ENCODE assay signal across 8 mouse cellular contexts in genomic region chr16:97763061-97763989, GRCm38 (mm10). TPM values are rescaled to one million over a fixed set of nuclear protein-coding genes. Genes with fewer than 3 reads are reported as not detected.
DNase-seq lines count a peak whose midpoint lies in the region; ATAC-seq and TF ChIP-seq lines count a peak whose summit lies in the region.

Ripk4 (minus strand) TSS chr16:97763787.

- peak within 1 kb of the TSS; percentile 64 for H3K4me2 ChIP-seq in intestine, embryonic 14.5 days (ENCODE audit: low read length)
- H3K4me2 ChIP-seq in liver, embryonic 14.5 days (ENCODE audit: low read depth), result peak within 1 kb of the TSS; percentile 25
- peak within 1 kb of the TSS; percentile 70 for H3K4me2 ChIP-seq in neural tube, embryonic 13.5 days

- H3K9ac ChIP-seq in intestine, embryonic 14.5 days (ENCODE audit: low read length), result peak within 1 kb of the TSS; percentile 51
- no peak within 1 kb of the TSS for H3K9ac ChIP-seq in liver, embryonic 14.5 days (replicated peaks)
- peak within 1 kb of the TSS; percentile 47 for H3K9ac ChIP-seq in neural tube, embryonic 13.5 days

- TF ChIP-seq EP300 in liver, embryonic 14.5 days (IDR thresholded peaks at IDR 0.05; ENCODE audit: low read depth), result no peak

- H3K9me3 ChIP-seq in megakaryocyte, embryonic 14.5 days, result no peaks in the 10 kb centered on the region; the same call in 1 of the 2 replicates
- no peaks in the 10 kb centered on the region for H3K9me3 ChIP-seq in forebrain, embryonic 10.5 days
- no peaks in the 10 kb centered on the region for H3K9me3 ChIP-seq in intestine, embryonic 14.5 days (ENCODE audit: control insufficient read depth, low read length)
- no peaks in the 10 kb centered on the region for H3K9me3 ChIP-seq in liver, embryonic 14.5 days (ENCODE audit: control insufficient read depth, low read length)
- no peaks in the 10 kb centered on the region for H3K9me3 ChIP-seq in neural tube, embryonic 13.5 days

- peaks cover 14% of the 10 kb centered on the region for H3K4me1 ChIP-seq in megakaryocyte, embryonic 14.5 days
- H3K4me1 ChIP-seq in forebrain, embryonic 10.5 days, result peaks cover 35% of the 10 kb centered on the region
- peaks cover 11% of the 10 kb centered on the region for H3K4me1 ChIP-seq in intestine, embryonic 14.5 days (replicated peaks; ENCODE audit: control insufficient read depth, insufficient read depth, low read length)
- peaks cover 0 to 8% of the 10 kb centered on the region in 2 experiments; a peak in 3 of 4 replicates for H3K4me1 ChIP-seq in liver, embryonic 14.5 days (replicated peaks; ENCODE audit: control insufficient read depth in 2 of 2, insufficient read depth in 2 of 2, low read length in 1 of 2)
- H3K4me1 ChIP-seq in neural tube, embryonic 13.5 days (replicated peaks), result peaks cover 13% of the 10 kb centered on the region

- H3K27ac ChIP-seq in forebrain, embryonic 10.5 days, result no peak within 1 kb of the TSS; the same call in 1 of the 2 replicates
- H3K27ac ChIP-seq in intestine, embryonic 14.5 days (ENCODE audit: low read depth), result no peak within 1 kb of the TSS
- no peak within 1 kb of the TSS for H3K27ac ChIP-seq in liver, embryonic 14.5 days
- H3K27ac ChIP-seq in neural tube, embryonic 13.5 days (replicated peaks), result no peak within 1 kb of the TSS

- peak within 1 kb of the TSS; percentile 88 for H3K4me3 ChIP-seq in megakaryocyte, embryonic 14.5 days (replicated peaks)
- peak within 1 kb of the TSS; percentile 56 for H3K4me3 ChIP-seq in forebrain, embryonic 10.5 days
- peak within 1 kb of the TSS; percentile 48 for H3K4me3 ChIP-seq in intestine, embryonic 14.5 days (ENCODE audit: low read depth, low read length)
- peak within 1 kb of the TSS; percentile 49 for H3K4me3 ChIP-seq in liver, embryonic 14.5 days (ENCODE audit: insufficient read depth in 1 of 2, low read depth in 2 of 2, low read length in 2 of 2)
- peak within 1 kb of the TSS; percentile 43 for H3K4me3 ChIP-seq in neural tube, embryonic 13.5 days

- DNase-seq in forebrain, embryonic 10.5 days (ENCODE audit: extremely low spot score, low spot score), result peak; percentile 53
- peak; percentile 90 for DNase-seq in intestine, embryonic 14.5 days (ENCODE audit: low spot score)
- no peak for DNase-seq in liver, embryonic 14.5 days (ENCODE audit: low read depth in 3 of 3, low spot score in 3 of 3)
- peak; percentile 60 to 67 for DNase-seq in urinary bladder, postnatal 4 days (ENCODE audit: low spot score in 2 of 2)
- DNase-seq in gastrocnemius, postnatal 14 days, result no peak

- WGBS in forebrain, embryonic 10.5 days, result under 1% methylated on average over 88 of the region's 88 CpGs
- WGBS in intestine, embryonic 14.5 days, result under 1% methylated on average over 88 of the region's 88 CpGs
- WGBS in liver, embryonic 14.5 days (ENCODE audit: insufficient replicate concordance), result 2% methylated on average over 88 of the region's 88 CpGs
- under 1% methylated on average over 88 of the region's 88 CpGs for WGBS in neural tube, embryonic 13.5 days

- no peak for TF ChIP-seq CTCF in liver, embryonic 14.5 days (IDR thresholded peaks at IDR 0.05; ENCODE audit: low read depth)

- H3K36me3 ChIP-seq in megakaryocyte, embryonic 14.5 days (replicated peaks; ENCODE audit: low read length), result no peaks in the 10 kb centered on the region
- no peaks in the 10 kb centered on the region for H3K36me3 ChIP-seq in forebrain, embryonic 10.5 days (replicated peaks)
- H3K36me3 ChIP-seq in intestine, embryonic 14.5 days (ENCODE audit: control insufficient read depth, insufficient read depth, low read length), result no peaks in the 10 kb centered on the region
- no peaks in the 10 kb centered on the region for H3K36me3 ChIP-seq in liver, embryonic 14.5 days (replicated peaks; ENCODE audit: control insufficient read depth, insufficient read depth, low read depth)
- no peaks in the 10 kb centered on the region for H3K36me3 ChIP-seq in neural tube, embryonic 13.5 days

- intact Hi-C loops in gastrocnemius, postnatal 14 days (cut with DNase I; ENCODE audit: low total_unique reads), result no loop called here

- peaks cover 89% of the 10 kb centered on the region for H3K27me3 ChIP-seq in megakaryocyte, embryonic 14.5 days (replicated peaks)
- H3K27me3 ChIP-seq in forebrain, embryonic 10.5 days (ENCODE audit: poor library complexity, severe bottlenecking), result peaks cover 76% of the 10 kb centered on the region
- peaks cover 45% of the 10 kb centered on the region for H3K27me3 ChIP-seq in intestine, embryonic 14.5 days (replicated peaks; ENCODE audit: control insufficient read depth, insufficient read depth, low read length)
- H3K27me3 ChIP-seq in liver, embryonic 14.5 days (ENCODE audit: control insufficient read depth, insufficient read depth, low read length), result peaks cover 40% of the 10 kb centered on the region
- peaks cover 73% of the 10 kb centered on the region for H3K27me3 ChIP-seq in neural tube, embryonic 13.5 days

- ATAC-seq in megakaryocyte, adult 5-6 weeks (ENCODE audit: poor library complexity, severe bottlenecking), result no peak
- peak; percentile 93 for ATAC-seq in intestine, embryonic 14.5 days (replicated peaks; ENCODE audit: low FRiP score, low TSS enrichment, low read depth)
- peak; percentile 75 for ATAC-seq in liver, embryonic 14.5 days (ENCODE audit: insufficient read depth)
- peak; percentile 56 for ATAC-seq in neural tube, embryonic 13.5 days (ENCODE audit: low read depth)

RNA-seq across cellular contexts. Expression of gene Ripk4, which starts in this region (rescaled TPM):
- polyA plus RNA-seq in megakaryocyte, embryonic 14.5 days (2012; ENCODE audit: insufficient read depth, low replicate concordance), result not detected in 2 replicates
- total RNA-seq in megakaryocyte, adult 5-6 weeks (2015), result not detected in 2 replicates
- total RNA-seq in megakaryocyte, adult 5-6 weeks (2017), result 0.04 TPM in 1 of 2 replicates, not detected in the other
- polyA plus RNA-seq in forebrain, embryonic 10.5 days (2016; fragmentation: Nextera tagmentation; extraction: Ambion mirVana), result 3.5 and 3.6 TPM in 2 replicates
- 16.3 and 20.0 TPM in 2 replicates for polyA plus RNA-seq in intestine, embryonic 14.5 days (2014; fragmentation: Nextera tagmentation; extraction: Ambion mirVana)
- 1.2 and 1.4 TPM in 2 replicates for polyA plus RNA-seq in liver, embryonic 14.5 days (2012; rRNA removed)
- 1.8 and 2.4 TPM in 2 replicates for polyA plus RNA-seq in liver, embryonic 14.5 days (2014; fragmentation: Nextera tagmentation; extraction: Ambion mirVana)
- 0.37 and 0.46 TPM in 2 replicates for polyA plus RNA-seq in neural tube, embryonic 13.5 days (2015; fragmentation: Nextera tagmentation; extraction: Ambion mirVana)
- total RNA-seq in gastrocnemius, postnatal 14 days (2021), result not detected

Comparison
In these comparisons a context has a peak if more than half of its experiments do, and no peak if none do; other contexts are left out.
1. Peak in ATAC-seq, H3K4me3 ChIP-seq, H3K9ac ChIP-seq and H3K4me2 ChIP-seq in neural tube, embryonic 13.5 days; RNA of the gene not detected or under 1 TPM.
2. DNase-seq: peak in forebrain, embryonic 10.5 days (single experiment), intestine, embryonic 14.5 days (single experiment) and urinary bladder, postnatal 4 days (2 of 2); none in liver, embryonic 14.5 days (0 of 3) and gastrocnemius, postnatal 14 days (single experiment).
3. Peak in every context shown above with its lines, with median percentiles within 50 percentile points of each other: H3K4me3 ChIP-seq and H3K4me2 ChIP-seq.